Mouse (Mus musculus) liver, postnatal 0 days (tissue): ENCODE measurements at regions not wholly inside any gene's neighbourhood (a gene's known extent, or its start where the extent isn't known, plus 50 kb on each side); places are given as distances from the start of the nearest gene placed in this dataset.

Experiments
- ATAC-seq: fragments of 200-750 bp; cut with Nextera tagmentation; 2 replicates; pipeline ENCODE4 v1.8.0; 2017; ENCODE audit warnings: mild to moderate bottlenecking, moderate library complexity
- DNase-seq: peaks from one replicate; pipeline ENCODE4 v3.0.0-alpha.2; 2016
- H3K27ac ChIP-seq: fragments of 300-500 bp; sonication (generic); 2 replicates; pipeline ENCODE4 v1.5.1; 2014; ENCODE audit warnings: antibody characterized with exemption, moderate library complexity, mild to moderate bottlenecking, low read depth
- H3K27me3 ChIP-seq: fragments of 300-500 bp; sonication (generic); 2 replicates; pipeline ENCODE4 v1.6.1; 2014; ENCODE audit warnings: low read length, control low read depth, mixed read lengths; ENCODE audit not compliant: insufficient read depth
- H3K36me3 ChIP-seq: fragments of 300-500 bp; sonication (generic); replicated peaks from 2 replicates; pipeline ENCODE4 v1.6.1; 2014; ENCODE audit warnings: mild to moderate bottlenecking, control low read depth, low read length, moderate library complexity, mixed read lengths; ENCODE audit not compliant: insufficient read depth
- H3K4me1 ChIP-seq: fragments of 300-500 bp; sonication (generic); 2 replicates; pipeline ENCODE4 v1.6.1; 2014; ENCODE audit warnings: antibody characterized with exemption, mild to moderate bottlenecking, control low read depth; ENCODE audit not compliant: insufficient read depth
- H3K4me2 ChIP-seq: fragments of 300-500 bp; sonication (generic); 2 replicates; pipeline ENCODE4 v1.6.1; 2014; ENCODE audit warnings: low read depth, mild to moderate bottlenecking, low read length, moderate library complexity, mixed read lengths
- H3K4me3 ChIP-seq: fragments of 300-500 bp; sonication (generic); 2 replicates; pipeline ENCODE4 v1.5.1; 2014; ENCODE audit warnings: low read depth, low read length
- H3K9ac ChIP-seq: fragments of 300-500 bp; sonication (generic); replicated peaks from 2 replicates; pipeline ENCODE4 v1.6.1; 2014; ENCODE audit warnings: mild to moderate bottlenecking, moderate library complexity
- H3K9me3 ChIP-seq: fragments of 300-500 bp; sonication (generic); 2 replicates; pipeline ENCODE4 v1.6.1; 2016; ENCODE audit warnings: mild to moderate bottlenecking, control low read depth, low read length, mixed read lengths
- CTCF ChIP-seq: sonication (generic); IDR thresholded peaks from 2 replicates; pipeline ENCODE4 v1.5.1; 2016; ENCODE audit warnings: antibody characterized with exemption, low read depth
- EP300 ChIP-seq: IDR thresholded peaks from 2 replicates; pipeline ENCODE4 v1.6.1; 2016; ENCODE audit warnings: antibody characterized with exemption, low read depth, mild to moderate bottlenecking
- WGBS: fragments of 180-500 bp; shearing (Covaris S2); extraction: QIAGEN DNeasy Blood & Tissue Kit; methylation state at CpG from one replicate; pipeline ENCODE4 v1.1.7; 2014; ENCODE audit not compliant: insufficient replicate concordance; 5-methylcytosine and 5-hydroxymethylcytosine counted together

DNA sequence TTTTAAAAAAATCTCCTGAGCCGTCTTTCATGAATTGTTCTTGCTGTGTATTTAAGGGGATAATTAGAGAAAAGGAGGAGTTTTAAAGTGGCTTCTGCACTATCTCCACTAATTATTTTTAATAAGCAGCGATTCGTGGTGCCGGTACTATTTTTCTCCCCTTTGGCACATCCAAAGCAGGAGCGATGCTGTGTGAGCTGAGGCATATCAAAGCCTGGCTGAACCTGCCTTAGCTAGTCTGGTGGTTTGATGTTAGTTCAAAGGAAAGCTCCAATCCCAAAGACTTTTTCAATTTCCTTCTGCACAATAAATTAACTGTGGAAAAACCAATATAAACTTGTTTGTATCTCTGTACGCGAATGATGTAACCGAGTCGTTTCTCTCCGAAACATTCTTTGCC, 79.3 kb upstream of the Tmpo start:
- ATAC-seq (no peak), DNase-seq (no peak)
- H3K4me2 ChIP-seq, result no peak overlapping the region
- 89% methylated on average over 10 of the region's 10 CpGs for WGBS
- H3K27ac ChIP-seq, result no peak overlapping the region
- H3K36me3 ChIP-seq, result no peaks in the 10 kb centered on the region
- H3K4me1 ChIP-seq, result no peaks in the 10 kb centered on the region
- H3K9me3 ChIP-seq, result peaks cover 2% of the 10 kb centered on the region; the same call in 1 of the 2 replicates
- H3K9ac ChIP-seq, result no peak overlapping the region
- TF ChIP-seq EP300 (no peak), CTCF (no peak)
- no peaks in the 10 kb centered on the region for H3K27me3 ChIP-seq
- no peak overlapping the region for H3K4me3 ChIP-seq

DNA sequence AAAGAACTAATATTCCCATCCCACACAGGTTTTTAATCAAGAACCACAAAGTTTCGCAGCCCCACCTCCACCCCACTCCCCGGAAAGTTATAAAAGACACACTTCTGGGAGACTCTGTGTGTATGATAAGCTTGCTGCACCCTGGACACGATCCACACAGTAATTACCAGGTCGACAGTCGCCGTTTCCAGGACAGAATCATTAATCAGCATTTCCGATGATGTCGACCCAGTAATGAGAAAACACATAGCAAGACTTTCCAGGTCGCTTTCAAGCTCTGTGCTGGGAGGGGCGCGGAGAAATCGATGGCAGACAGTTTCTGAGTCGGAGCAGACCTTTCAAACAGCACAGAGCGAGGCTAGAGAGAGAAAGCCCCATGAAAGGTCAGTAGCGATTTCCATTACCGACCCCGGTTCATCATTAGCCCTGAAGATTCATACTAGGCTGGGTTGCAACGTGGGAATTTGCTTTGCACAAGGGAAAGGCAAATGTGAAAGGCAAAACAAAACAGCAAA, 68.6 kb upstream of the Tmpo start:
- DNase-seq, result no peak
- Histone ChIP-seq H3K27me3 (no peaks in the 10 kb centered on the region), H3K4me3 (no peak overlapping the region), H3K4me1 (no peaks in the 10 kb centered on the region), H3K4me2 (no peak overlapping the region), H3K9me3 (peaks cover 2% of the 10 kb centered on the region; the same call in 1 of the 2 replicates), H3K27ac (no peak overlapping the region), H3K36me3 (no peaks in the 10 kb centered on the region), H3K9ac (no peak overlapping the region)
- WGBS, result 68% methylated on average over 18 of the region's 18 CpGs
- TF ChIP-seq CTCF (no peak), EP300 (no peak)
- no peak for ATAC-seq

DNA sequence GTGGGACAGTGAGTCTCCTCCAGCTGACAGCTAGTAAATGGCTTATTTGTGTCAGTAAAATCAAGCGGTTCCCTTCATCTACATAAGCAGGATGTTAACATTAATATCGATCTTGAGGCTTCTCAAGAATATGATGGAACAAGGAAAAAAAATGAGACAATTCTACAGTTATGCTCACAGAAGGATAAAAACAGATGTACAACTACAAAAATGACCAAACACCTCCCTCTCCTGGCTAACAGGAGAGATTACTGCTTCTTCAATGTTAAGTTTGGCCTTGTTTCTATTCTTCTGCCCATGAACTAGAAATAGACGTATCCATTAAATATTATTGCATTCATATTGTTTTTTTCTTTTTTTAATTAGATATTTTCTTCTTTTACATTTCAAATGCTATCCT, 63.2 kb upstream of the Tmpo start:
- Histone ChIP-seq H3K9me3 (peaks cover 2% of the 10 kb centered on the region; the same call in 1 of the 2 replicates), H3K27ac (no peak overlapping the region), H3K4me2 (no peak overlapping the region), H3K9ac (no peak overlapping the region), H3K4me3 (no peak overlapping the region), H3K27me3 (no peaks in the 10 kb centered on the region), H3K4me1 (no peaks in the 10 kb centered on the region), H3K36me3 (no peaks in the 10 kb centered on the region)
- TF ChIP-seq CTCF, result peak; percentile 50
- no peak for TF ChIP-seq EP300
- DNase-seq (no peak), ATAC-seq (no peak)
- 77% methylated on average over 3 of the region's 3 CpGs for WGBS

DNA sequence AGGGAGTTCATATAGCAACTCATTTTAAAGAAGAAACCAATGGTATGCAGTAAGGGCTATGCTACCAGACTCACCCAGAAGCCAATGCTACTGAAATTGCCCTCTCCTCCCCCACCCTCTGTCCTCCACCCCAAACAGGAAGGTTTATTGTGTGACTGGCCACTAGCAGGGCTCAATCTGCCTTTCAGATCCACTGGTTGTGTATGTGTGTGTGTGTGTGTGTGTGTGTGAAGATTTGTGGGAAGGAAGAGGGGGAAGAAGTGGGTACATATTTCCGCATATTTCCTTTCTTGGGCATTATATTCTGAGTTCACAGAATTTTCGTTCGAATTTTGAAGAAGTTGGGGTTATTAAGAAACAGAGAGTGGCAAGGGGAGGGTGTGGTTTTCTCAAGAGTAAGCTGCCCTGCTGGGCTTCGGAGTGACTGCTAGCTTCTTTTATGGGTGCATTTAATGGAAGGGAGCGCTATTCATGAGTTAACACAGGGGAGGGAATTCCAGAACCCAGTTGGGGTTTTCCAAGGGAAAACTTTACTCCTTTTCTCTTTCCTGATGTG, 61.5 kb upstream of the Tmpo start:
- Histone ChIP-seq H3K9me3 (no peaks in the 10 kb centered on the region), H3K36me3 (no peaks in the 10 kb centered on the region), H3K27ac (peak overlapping the region; percentile 70), H3K4me2 (peak overlapping the region; percentile 18; the same call in 1 of the 2 replicates), H3K4me3 (no peak overlapping the region), H3K4me1 (no peaks in the 10 kb centered on the region), H3K27me3 (no peaks in the 10 kb centered on the region), H3K9ac (no peak overlapping the region)
- ATAC-seq (peak; percentile 64), DNase-seq (peak; percentile 32)
- 39% methylated on average over 5 of the region's 5 CpGs for WGBS
- TF ChIP-seq EP300 (no peak), CTCF (no peak)

DNA sequence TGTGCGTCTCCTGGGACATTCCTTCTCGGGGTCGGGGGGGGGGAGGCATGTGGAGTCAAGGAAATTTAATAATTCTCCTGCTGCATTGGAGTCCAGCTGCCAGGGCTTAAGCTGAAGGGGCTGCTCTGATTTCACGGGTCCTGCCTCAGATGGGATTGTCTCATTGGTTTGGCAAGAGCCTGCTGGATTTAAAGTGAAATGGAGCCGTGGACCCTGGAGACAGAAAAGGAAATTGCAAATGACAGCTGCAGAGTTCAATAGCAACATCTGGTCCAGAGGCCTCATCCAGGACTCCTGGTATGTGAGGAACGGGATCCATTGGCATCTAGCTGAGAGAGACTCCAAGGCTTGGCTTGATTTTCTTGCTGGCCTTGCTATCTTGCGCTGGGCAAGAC, 60.5 kb upstream of the Tmpo start:
- no peak overlapping the region for H3K4me2 ChIP-seq
- H3K4me3 ChIP-seq, result no peak overlapping the region

DNA sequence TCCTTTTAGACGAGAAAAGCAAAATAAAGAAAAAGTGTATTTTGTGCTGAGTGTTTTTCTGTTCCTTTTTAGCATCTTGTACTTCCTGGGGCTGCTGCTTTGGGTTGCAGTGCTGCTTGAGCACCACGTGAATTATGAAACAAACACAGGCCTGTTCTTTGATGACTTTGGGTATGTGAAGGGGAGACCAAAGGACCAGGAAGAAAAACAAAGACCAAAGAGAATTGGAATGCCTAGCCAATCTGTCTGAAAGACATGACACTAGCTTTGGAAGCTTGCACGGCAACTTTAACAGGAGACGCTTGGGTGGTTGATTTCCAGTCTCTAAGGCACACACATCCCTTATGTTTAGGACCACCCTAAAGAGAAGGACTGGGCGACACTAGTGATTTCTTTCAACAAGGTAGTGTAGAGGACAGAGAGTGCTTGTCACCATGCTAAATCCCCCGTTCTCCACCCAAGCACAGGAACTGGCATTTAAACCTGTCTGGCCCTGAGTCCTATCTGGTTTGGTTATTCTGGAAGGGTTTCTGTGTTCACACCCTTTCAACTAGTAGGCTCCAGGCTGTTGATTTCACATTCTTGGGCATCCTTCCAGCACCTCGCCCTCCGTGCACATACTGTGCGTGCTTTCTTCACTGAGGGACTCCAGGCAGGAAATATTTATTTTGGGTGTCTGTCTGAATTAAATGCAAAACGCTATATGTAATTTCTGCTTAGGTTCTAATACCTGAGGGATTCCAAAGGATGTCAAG, 59.9 kb upstream of the Tmpo start:
- H3K4me3 ChIP-seq, result no peak overlapping the region
- H3K4me1 ChIP-seq, result no peaks in the 10 kb centered on the region
- no peak for TF ChIP-seq EP300
- no peak for TF ChIP-seq CTCF
- H3K27me3 ChIP-seq, result no peaks in the 10 kb centered on the region
- no peak for DNase-seq
- no peak for ATAC-seq
- H3K4me2 ChIP-seq, result no peak overlapping the region
- WGBS, result 62% methylated on average over 10 of the region's 10 CpGs
- no peaks in the 10 kb centered on the region for H3K36me3 ChIP-seq
- no peak overlapping the region for H3K9ac ChIP-seq
- H3K27ac ChIP-seq, result no peak overlapping the region
- no peaks in the 10 kb centered on the region for H3K9me3 ChIP-seq

More for the DNA sequence above, 60.5 kb upstream of the Tmpo start:
- Histone ChIP-seq H3K9ac (no peak overlapping the region), H3K36me3 (no peaks in the 10 kb centered on the region), H3K4me1 (no peaks in the 10 kb centered on the region), H3K9me3 (no peaks in the 10 kb centered on the region), H3K27ac (no peak overlapping the region; the same call in 1 of the 2 replicates), H3K27me3 (no peaks in the 10 kb centered on the region)
- DNase-seq, result no peak
- no peak for ATAC-seq
- 66% methylated on average over 7 of the region's 7 CpGs for WGBS
- TF ChIP-seq EP300 (no peak), CTCF (no peak)
